Mouse (Mus musculus) megakaryocyte, embryonic 14.5 days (primary cell): Measurements from ENCODE around the gene Gm2888. TPM values are rescaled to one million over a fixed set of nuclear protein-coding genes. Genes with fewer than 3 reads are reported as not detected.
"Not testable (repeated sequence)": the region's sequence is repeated elsewhere in the genome, so short reads cannot be mapped to it uniquely, and the experiment has no call there.

Experiments
- H3K27me3 ChIP-seq: replicated peaks from 2 replicates; pipeline ENCODE3; 2012; ENCODE audit warnings: inconsistent platforms
- H3K36me3 ChIP-seq: replicated peaks from 2 replicates; pipeline ENCODE3; 2012; ENCODE audit warnings: low read length, inconsistent platforms, mixed read lengths
- H3K4me1 ChIP-seq: 2 replicates; pipeline ENCODE4 v1.6.1; 2012; ENCODE audit warnings: inconsistent platforms
- H3K4me3 ChIP-seq: replicated peaks from 2 replicates; pipeline ENCODE3; 2012; ENCODE audit warnings: moderate library complexity, mild to moderate bottlenecking, inconsistent platforms
- H3K9me3 ChIP-seq: 2 replicates; pipeline ENCODE4 v1.6.1; 2012; ENCODE audit warnings: inconsistent platforms
- polyA plus RNA-seq: library from polyadenylated mRNA; stranded (reverse); fragments of >175 nt; gene quantifications from 2 replicates; pipeline ENCODE4 v1.2.3, GENCODE M21; 2012; ENCODE audit warnings: low replicate concordance; ENCODE audit not compliant: insufficient read depth

The Gm2888 gene
- polyA plus RNA-seq = not detected in 2 replicates

DNA sequence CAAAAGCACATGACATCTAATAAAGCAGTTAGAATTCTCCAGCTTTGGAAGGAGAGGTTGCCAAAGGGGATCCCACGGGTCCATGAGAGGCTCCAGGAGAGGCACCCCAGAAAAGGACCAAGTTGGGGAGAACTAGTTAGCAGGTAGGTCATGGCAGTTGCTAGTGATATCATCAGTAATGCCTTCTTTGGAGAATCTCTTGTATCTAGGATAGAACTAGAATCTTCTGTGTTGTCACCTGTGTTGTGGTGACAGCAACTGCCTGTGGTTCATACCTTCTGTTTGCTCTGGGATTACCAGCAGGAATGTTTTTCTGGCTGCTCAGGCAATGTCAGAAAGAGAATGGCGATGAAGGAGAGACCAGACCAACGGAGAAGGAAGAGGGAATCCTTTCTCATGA, at the start of gene Gm2888:
Gm2888 (plus strand) TSS at position 301 of the 400 bp plus-strand sequence.
- not testable (repeated sequence) for H3K36me3 ChIP-seq, H3K4me3 ChIP-seq, H3K4me1 ChIP-seq, H3K9me3 ChIP-seq, H3K27me3 ChIP-seq

DNA sequence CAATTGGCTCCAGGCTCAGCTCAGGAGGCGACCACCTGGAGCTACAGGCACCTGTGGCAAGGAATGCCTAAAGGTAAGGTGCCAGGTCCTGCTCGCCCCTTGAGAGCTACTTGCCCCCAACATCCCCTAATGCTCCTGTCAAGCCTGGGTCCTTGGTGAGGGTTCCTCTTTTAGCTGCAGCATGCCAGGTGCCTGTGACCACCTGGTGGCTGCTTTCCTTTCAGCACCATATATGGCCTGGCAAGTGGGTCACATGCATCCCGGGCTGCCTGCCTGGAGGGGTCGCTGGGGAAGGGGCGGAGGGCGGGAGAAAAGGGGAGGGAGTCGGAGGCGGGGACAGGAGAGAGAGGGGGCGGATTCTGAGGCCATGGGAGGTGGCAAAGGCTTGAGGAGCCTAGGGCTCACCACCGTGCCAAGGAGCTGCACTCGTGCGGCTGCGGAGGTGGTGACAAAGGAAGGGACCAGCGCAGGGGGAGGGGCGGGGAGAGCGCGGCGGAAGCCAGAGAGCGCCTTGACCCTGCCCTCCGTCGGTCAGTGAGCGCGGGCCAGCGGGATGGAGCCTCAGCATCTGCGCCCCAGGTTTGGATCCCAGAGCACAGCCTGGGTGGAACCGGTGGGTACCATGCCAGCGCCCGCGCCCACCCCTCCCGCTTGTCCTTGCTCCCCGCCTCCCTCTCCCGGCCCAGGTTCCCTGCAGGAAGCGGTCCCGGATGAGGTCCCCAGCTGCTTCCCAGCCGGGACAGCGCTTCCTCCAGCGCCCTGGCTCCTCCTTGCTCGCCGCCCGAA, 19.1 kb downstream of the Gm2888 start, which contains the start of gene Gm2897:
Gm2897 (plus strand) TSS at position 559 of the 786 bp plus-strand sequence.
- H3K4me3 ChIP-seq, H3K27me3 ChIP-seq, H3K9me3 ChIP-seq, H3K4me1 ChIP-seq, H3K36me3 ChIP-seq: not testable (repeated sequence)

DNA sequence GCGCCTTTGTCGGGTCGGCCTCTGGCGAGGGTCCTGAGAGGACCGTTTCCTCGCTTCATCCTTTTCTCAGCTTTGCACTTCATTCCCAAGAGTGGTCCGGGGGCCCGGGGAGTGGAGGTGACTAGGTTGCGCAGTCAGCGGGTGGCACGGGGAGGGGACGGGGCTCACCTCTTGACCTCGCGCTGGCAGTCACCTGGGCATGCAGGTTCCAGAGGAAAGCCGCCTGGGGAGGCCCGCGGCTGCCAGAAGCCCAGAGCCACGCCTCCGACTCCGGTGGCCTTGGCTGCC, 19.7 kb downstream of the Gm2888 start:
- H3K4me1 ChIP-seq, H3K27me3 ChIP-seq, H3K9me3 ChIP-seq, H3K4me3 ChIP-seq, H3K36me3 ChIP-seq: not testable (repeated sequence)

- H3K9me3 ChIP-seq, H3K4me1 ChIP-seq, H3K36me3 ChIP-seq, H3K27me3 ChIP-seq, H3K4me3 ChIP-seq: not testable (repeated sequence)
Measured at GRCm38 (mm10) chr14:3050087-3050486, 20.3 kb downstream of the Gm2888 start.

Other genes with a start within 250 kb of the Gm2888 start
- gene Gm2897, start 19.3 kb downstream of the Gm2888 start, polyA plus RNA-seq = not detected in 2 replicates
- not detected in 2 replicates for gene Gm10340, start 104.0 kb downstream of the Gm2888 start, polyA plus RNA-seq
- gene Gm5795, start 158.3 kb downstream of the Gm2888 start, polyA plus RNA-seq = 0.06 TPM in 1 of 2 replicates, not detected in the other
- 0.41 TPM in 1 of 2 replicates, not detected in the other for gene D830030K20Rik, start 178.5 kb downstream of the Gm2888 start, polyA plus RNA-seq